Mouse (Mus musculus) Patski (cell line): ENCODE measurements around the gene Gm9857. TPM values are rescaled to one million over a fixed set of nuclear protein-coding genes. Genes with fewer than 3 reads are reported as not detected.

Experiments used
- ATAC-seq: fragments of 100-300 bp; one replicate; pipeline ENCODE4 v1.8.0; 2021
- CTCF ChIA-PET: fragments of 350-600 bp; sonication (Branson Sonifier 250); formaldehyde crosslinking; loops from one replicate; lab custom pipeline; 2022; ENCODE audit warnings: inconsistent platforms; lab: Charles Lee
- POLR2A ChIA-PET: fragments of 350-600 bp; sonication (Branson Sonifier 250); formaldehyde crosslinking; loops from one replicate; lab custom pipeline; 2022; ENCODE audit warnings: antibody characterized with exemption, inconsistent platforms; lab: Charles Lee
- DNase-seq: peaks from one replicate; pipeline ENCODE4 v3.0.0-alpha.2; 2011; ENCODE audit warnings: low read depth, low spot score
- H3K27me3 ChIP-seq: fragments of 371-371 bp; one replicate; pipeline ENCODE4 v1.5.1; 2021
- CTCF ChIP-seq: fragments of 100-300 bp; IDR thresholded peaks from one replicate; pipeline ENCODE4 v1.5.1; 2021
- in situ Hi-C: fragments of 300-500 bp; cut with MboI; formaldehyde crosslinking; loops from 3 replicates; pipeline ENCODE4 v1.11.1; 2018; ENCODE audit warnings: low pct_unique_long_range_greater_than_20kb, mixed read lengths
- polyA plus RNA-seq: library from polyadenylated mRNA; unstranded; gene quantifications from one replicate; pipeline ENCODE4 v1.2.3, GENCODE M21; 2021

The Gm9857 gene
- polyA plus RNA-seq, 1 experiment from 2014 or later = not detected

DNA sequence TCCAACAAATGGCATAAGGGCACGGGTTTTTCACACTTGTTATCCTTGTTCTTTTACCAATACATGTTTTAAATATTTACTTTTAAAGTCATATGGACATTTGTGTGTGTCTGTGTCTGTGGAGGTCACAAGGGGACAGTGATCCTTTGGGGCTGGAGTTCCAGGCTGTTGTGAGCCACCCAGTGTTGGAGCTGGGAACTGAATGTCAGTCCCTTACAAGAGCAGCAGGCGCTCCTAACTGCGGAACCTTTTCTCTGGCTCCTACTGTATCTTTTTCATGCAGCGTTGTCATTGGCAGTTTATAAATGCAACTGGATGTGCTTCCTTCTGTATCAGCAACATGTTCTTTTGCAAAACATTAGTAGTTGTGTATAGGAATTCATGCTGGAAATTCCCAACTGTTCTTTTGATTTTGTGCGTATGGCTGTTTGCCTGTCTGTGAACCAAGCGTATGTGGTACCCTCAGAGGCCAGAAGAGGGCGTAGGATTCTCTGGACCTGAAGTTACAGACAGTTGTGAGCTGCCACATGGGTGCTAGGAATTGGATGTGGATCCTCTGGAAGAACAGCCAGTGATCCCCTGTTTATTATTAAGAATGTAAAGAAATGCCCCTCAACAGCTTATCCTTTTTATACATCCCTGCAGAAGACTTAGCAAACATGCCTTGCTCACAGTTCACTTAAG lies 24.3 kb upstream of the Gm9857 start:
- ChIA-PET POLR2A (interaction anchor here (0.6 kb wide), 1 partner anchor 73 kb away, joined by 3 read pairs; no protein-coding TSS in a partner anchor), CTCF (interaction anchor here (0.9 to 7.3 kb wide), 8 partner anchors 7 to 115 kb away, joined by 3 to 43 read pairs (median 3); no protein-coding TSS in a partner anchor)
- DNase-seq (no peak), ATAC-seq (no peak)
- peak; percentile 51 for TF ChIP-seq CTCF
- no peaks in the 10 kb centered on the region for H3K27me3 ChIP-seq
- in situ Hi-C loops = no loop called here

DNA sequence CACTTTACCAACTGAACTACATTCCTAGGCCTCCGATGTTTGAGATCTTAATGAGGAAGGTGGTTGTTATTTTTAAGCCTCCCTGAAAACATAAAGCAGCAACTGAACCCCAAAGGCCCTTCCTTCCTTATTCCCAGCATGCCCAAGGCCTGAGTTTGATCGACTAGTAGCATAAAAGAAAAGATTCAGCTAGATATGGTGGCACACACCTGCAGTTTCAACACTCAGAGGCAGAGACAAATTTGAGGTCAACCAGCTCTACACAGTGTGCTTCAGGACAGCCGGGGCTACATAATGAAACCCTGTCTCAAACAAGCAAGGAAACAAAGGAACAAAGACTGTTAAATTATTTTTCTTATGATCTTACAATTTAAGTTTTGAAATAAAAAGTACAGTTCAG lies 23.5 kb upstream of the Gm9857 start:
- ChIA-PET POLR2A (interaction anchor here (0.6 kb wide), 1 partner anchor 74 kb away, joined by 3 read pairs; no protein-coding TSS in a partner anchor), CTCF (interaction anchor here (0.9 to 7.3 kb wide), 7 partner anchors 8 to 116 kb away, joined by 3 to 43 read pairs (median 3); no protein-coding TSS in a partner anchor)
- in situ Hi-C loops = no loop called here
- no peaks in the 10 kb centered on the region for H3K27me3 ChIP-seq
- no peak for TF ChIP-seq CTCF
- ATAC-seq = no peak
- DNase-seq = no peak

DNA sequence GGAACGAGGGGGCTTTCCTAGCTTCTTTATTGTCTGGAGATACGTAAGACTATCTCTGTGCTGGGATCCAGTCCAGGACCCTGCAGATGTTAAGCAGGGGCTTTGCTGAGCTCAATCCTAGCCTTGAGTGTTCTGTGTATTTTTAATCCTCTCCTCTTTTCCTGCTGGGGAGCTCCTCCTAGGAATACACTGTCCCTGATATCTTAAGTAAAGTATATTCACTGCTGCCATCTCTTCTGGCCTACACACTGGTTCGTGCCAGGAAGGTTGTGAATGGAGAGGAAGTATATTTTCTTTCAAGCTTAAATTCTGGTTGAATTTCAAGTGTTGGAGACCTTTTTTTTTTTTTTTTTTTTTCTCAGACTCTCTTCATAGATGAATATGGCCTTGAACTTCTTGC lies 23.0 kb upstream of the Gm9857 start:
- ChIA-PET POLR2A (interaction anchor here (0.6 to 0.7 kb wide), 2 partner anchors 72 to 156 kb away, joined by 3 read pairs; no protein-coding TSS in a partner anchor), CTCF (interaction anchor here (0.6 to 7.3 kb wide), 6 partner anchors 8 to 633 kb away, joined by 3 to 43 read pairs (median 6); no protein-coding TSS in a partner anchor)
- H3K27me3 ChIP-seq = no peaks in the 10 kb centered on the region
- DNase-seq (no peak), ATAC-seq (no peak)
- no peak for TF ChIP-seq CTCF
- in situ Hi-C loops = no loop called here

DNA sequence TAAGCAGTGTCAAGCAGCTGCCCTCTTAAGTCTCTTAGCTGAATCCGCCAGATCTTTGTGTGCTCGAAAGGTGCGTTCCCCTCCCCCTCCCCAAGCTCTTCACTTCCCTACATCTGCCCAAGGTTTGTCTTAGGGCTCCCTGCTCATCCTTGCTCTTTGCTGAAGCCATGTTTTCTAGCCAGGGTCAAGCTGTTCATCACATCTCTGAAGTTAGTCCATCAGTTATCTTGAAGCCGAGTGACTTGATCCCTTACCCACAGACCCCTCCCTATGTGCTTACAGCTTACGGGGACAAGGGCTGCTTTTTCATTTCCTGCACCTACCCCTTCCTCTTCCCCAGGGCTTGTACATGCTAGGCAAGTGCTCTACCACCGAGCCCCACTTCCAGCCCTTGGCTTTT lies 21.4 kb upstream of the Gm9857 start:
- no peaks in the 10 kb centered on the region for H3K27me3 ChIP-seq
- no peak for ATAC-seq
- no peak for TF ChIP-seq CTCF
- ChIA-PET POLR2A (no interaction called here), CTCF (interaction anchor here (1.9 to 7.3 kb wide), 3 partner anchors 9 to 31 kb away, joined by 5 to 43 read pairs (median 9); no protein-coding TSS in a partner anchor)
- in situ Hi-C loops = no loop called here
- DNase-seq = no peak

DNA sequence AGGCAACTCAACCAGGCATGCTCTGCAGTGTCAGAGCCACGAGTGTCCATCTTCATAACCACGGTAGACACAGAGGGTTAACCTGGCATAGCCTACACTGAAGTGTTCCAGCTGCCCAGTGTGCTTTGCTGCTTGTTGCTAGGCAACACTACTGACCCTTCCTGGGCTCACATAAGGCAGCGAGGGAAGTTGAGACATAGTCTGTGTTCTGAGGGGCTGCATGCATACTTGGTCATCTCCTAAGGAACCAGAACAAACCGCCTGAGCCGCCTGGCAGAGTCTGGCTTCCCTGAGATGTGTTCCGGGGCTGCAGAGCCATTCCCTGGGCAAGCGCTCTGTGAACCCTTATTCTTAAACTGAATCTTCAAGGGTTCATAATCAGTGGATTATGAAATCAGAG lies 21.0 kb upstream of the Gm9857 start:
- no peak for TF ChIP-seq CTCF
- DNase-seq (no peak), ATAC-seq (no peak)
- ChIA-PET POLR2A (no interaction called here), CTCF (interaction anchor here (2.4 to 7.3 kb wide), 2 partner anchors 10 to 31 kb away, joined by 9 to 43 read pairs; no protein-coding TSS in a partner anchor)
- H3K27me3 ChIP-seq = no peaks in the 10 kb centered on the region
- in situ Hi-C loops = no loop called here

DNA sequence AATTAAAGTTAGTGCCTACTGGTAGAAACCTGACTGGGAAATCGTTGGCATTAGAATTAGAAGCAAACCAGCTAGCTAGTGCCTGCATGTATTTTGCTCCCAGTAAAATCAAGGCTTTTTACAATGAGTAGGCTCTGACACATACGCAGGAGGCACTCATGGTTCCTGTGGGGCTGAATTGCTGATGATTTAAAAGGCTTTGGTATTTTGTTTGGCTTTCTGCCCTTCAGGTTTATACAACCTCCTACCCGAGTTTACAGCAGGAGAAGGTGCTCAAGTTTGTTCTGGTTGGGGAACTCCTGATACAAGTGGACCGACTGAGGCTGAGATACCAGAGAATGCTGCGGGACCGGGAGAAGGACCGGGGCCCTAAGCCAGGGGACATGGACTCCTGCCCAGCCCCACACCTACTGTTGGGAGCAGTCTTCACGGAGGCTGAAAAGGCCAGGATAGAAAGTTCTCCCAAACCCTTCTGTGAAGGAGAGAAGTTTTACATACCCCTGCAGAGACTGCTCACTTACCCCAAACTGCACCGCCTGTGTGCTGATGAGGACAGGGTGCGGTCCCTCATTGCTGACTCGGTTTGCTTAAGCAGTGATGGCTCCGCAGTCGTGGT lies 19.5 kb upstream of the Gm9857 start:
- H3K27me3 ChIP-seq = no peaks in the 10 kb centered on the region
- in situ Hi-C loops = no loop called here
- TF ChIP-seq CTCF = no peak
- POLR2A ChIA-PET = no interaction called here
- ATAC-seq (peak; percentile 60), DNase-seq (peak; percentile 93)
- CTCF ChIA-PET = interaction anchor here (7.3 kb wide), 1 partner anchor 12 kb away, joined by 43 read pairs; no protein-coding TSS in a partner anchor

- ChIA-PET POLR2A (interaction anchor here (0.7 to 1.9 kb wide), 3 partner anchors 46 to 940 kb away, joined by 3 to 4 read pairs (median 4); partner anchors contain the start of genes Gstm1 and Prpf38b), CTCF (interaction anchor here (0.9 to 7.3 kb wide), 5 partner anchors 13 to 69 kb away, joined by 3 to 43 read pairs (median 5); partner anchors contain the start of gene Fam102b)
- ATAC-seq = no peak
- TF ChIP-seq CTCF = no peak
- peak; percentile 27 for DNase-seq
- in situ Hi-C loops = no loop called here
- no peaks in the 10 kb centered on the region for H3K27me3 ChIP-seq
These were observed 17.7 kb upstream of the Gm9857 start for GRCm38 (mm10) chr3:108957976-108958375.

DNA sequence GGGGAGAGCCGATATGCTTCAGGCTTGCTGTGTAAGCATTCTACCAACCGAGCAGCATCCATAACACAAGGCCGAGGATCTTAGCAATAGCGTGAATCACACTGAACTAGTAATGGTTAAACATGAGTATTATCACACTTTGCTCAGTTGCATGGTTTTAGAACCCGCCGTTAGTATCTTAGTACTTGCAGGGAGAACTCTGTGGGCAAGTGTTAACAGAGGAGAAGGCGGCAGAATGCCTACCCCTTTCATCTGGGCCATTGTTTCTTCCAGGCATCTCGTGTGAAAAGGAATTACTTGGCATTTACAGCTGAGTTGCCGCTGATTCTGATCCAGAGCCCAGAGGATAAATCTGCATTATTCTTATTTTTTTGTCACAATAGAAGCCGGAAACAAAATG lies 751 bp upstream of the Gm9857 start:
- no peaks in the 10 kb centered on the region for H3K27me3 ChIP-seq
- no peak for TF ChIP-seq CTCF
- ChIA-PET POLR2A (no interaction called here), CTCF (interaction anchor here (2.0 kb wide), 1 partner anchor 9 kb away, joined by 6 read pairs; no protein-coding TSS in a partner anchor)
- ATAC-seq (no peak), DNase-seq (no peak)
- in situ Hi-C loops = no loop called here

DNA sequence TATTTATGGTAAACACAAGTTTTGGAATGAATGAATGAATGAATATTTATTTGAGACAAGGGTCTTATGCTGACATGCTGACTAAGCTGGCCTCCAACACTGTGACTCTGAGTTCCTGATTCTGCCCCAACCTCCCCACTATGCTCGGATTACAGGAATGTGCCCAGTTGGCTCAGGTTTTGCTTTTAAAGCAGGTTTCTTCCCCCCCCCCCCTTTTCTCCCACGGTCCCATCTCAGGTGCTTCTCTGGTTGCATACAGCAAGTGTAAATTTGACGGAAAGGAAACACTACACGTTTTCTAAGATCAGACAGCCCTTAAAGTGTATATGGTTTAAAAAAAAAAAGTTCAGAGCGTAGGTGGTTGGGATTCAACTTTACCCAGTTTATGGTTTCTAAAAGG lies 672 bp downstream of the Gm9857 start, which contains the start of gene Henmt1:
Gene Henmt1, plus strand, starts transcription at position 301 of the 400 bp plus-strand sequence.
- DNase-seq = no peak
- no peak for TF ChIP-seq CTCF
- in situ Hi-C loops = no loop called here
- ChIA-PET CTCF (interaction anchor here (0.8 kb wide), 1 partner anchor 14 kb away, joined by 3 read pairs; no protein-coding TSS in a partner anchor), POLR2A (no interaction called here)
- no peak for ATAC-seq
- H3K27me3 ChIP-seq = no peaks in the 10 kb centered on the region

DNA sequence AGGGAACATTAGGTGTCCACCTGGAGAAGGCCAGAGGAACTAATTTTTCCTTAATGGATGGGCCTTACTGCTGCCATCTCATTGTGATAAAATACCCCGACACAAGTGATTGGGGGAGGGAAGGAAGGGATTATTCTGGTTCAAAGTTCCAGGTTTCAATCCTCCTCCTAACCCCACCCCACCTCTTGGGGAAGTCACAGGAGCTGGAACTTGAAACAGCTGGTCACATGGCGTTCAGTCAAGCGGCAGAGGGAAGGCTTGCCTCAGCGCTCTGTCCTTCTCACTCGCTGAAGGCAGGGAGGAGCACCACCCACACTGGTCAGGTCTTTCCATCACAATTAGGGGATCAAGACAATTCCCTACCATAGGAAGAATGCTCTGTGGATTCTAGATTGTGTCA lies 1.6 kb downstream of the Gm9857 start:
- DNase-seq (no peak), ATAC-seq (no peak)
- ChIA-PET POLR2A (no interaction called here), CTCF (no interaction called here)
- in situ Hi-C loops = no loop called here
- TF ChIP-seq CTCF = no peak
- no peaks in the 10 kb centered on the region for H3K27me3 ChIP-seq
